Mouse (Mus musculus): ENCODE data around the gene Banf1.
A peak's percentile ranks its signal among the peaks of the same experiment; 100 is the strongest.
"Not testable (repeated sequence)": the region's sequence is repeated elsewhere in the genome, so short reads cannot be mapped to it uniquely, and the experiment has no call there.

Banf1 gene

GRCm38 (mm10) chr19:5374177-5374576 is 7.2 kb upstream of the Banf1 start:
- no peak for DNase-seq (ENCODE audit: low spot score)

- DNase-seq (ENCODE audit: low spot score) = no peak
Observed at GRCm38 (mm10) chr19:5372724-5373123, 5.8 kb upstream of the Banf1 start.

- no peak for DNase-seq (ENCODE audit: low spot score)
Observed at GRCm38 (mm10) chr19:5370932-5371331, 4.0 kb upstream of the Banf1 start.

GRCm38 (mm10) chr19:5367455-5367854 is 487 bp upstream of the Banf1 start:
- DNase-seq (ENCODE audit: low spot score) = no peak

- peak; percentile 97 for DNase-seq (ENCODE audit: low spot score)
Observed at GRCm38 (mm10) chr19:5366175-5367052, 554 bp downstream of the Banf1 start, which contains the start of gene Eif1ad. TSS of gene Eif1ad (plus strand) at chr19:5366741.

- DNase-seq (ENCODE audit: low spot score) = no peak
Observed at GRCm38 (mm10) chr19:5365751-5366150, 1.2 kb downstream of the Banf1 start.

GRCm38 (mm10) chr19:5364124-5364523 is 2.8 kb downstream of the Banf1 start:
- DNase-seq (ENCODE audit: low spot score) = no peak

GRCm38 (mm10) chr19:5362186-5362585 is 4.8 kb downstream of the Banf1 start:
- DNase-seq (ENCODE audit: low spot score) = no peak

- DNase-seq (ENCODE audit: low spot score) = peak; percentile 46
Observed at GRCm38 (mm10) chr19:5356080-5356479, 10.9 kb downstream of the Banf1 start.

- no peak for DNase-seq (ENCODE audit: low spot score)
Observed at GRCm38 (mm10) chr19:5353609-5354008, 13.4 kb downstream of the Banf1 start.

- not testable (repeated sequence) for DNase-seq (ENCODE audit: low spot score)
Observed at GRCm38 (mm10) chr19:5349502-5349873, 17.5 kb downstream of the Banf1 start, which contains the start of gene Cst6. TSS of gene Cst6 (minus strand) at chr19:5349574.

GRCm38 (mm10) chr19:5348526-5349501 is 18.2 kb downstream of the Banf1 start:
- DNase-seq (ENCODE audit: low spot score) = peak; percentile 44

- DNase-seq (ENCODE audit: low spot score) = no peak
Observed at GRCm38 (mm10) chr19:5348064-5348463, 18.9 kb downstream of the Banf1 start.

- no peak for DNase-seq (ENCODE audit: low spot score)
Observed at GRCm38 (mm10) chr19:5345297-5346131, 21.5 kb downstream of the Banf1 start.

- DNase-seq (ENCODE audit: low spot score) = no peak
Observed at GRCm38 (mm10) chr19:5341360-5341759, 25.6 kb downstream of the Banf1 start.

GRCm38 (mm10) chr19:5337975-5338374 is 29.0 kb downstream of the Banf1 start:
- peak; percentile 47 for DNase-seq (ENCODE audit: low spot score)

GRCm38 (mm10) chr19:5335441-5335840 is 31.5 kb downstream of the Banf1 start, which contains the start of gene Catsper1:
TSS of gene Catsper1 (plus strand) at chr19:5335741.
- DNase-seq (ENCODE audit: low spot score) = no peak

GRCm38 (mm10) chr19:5334741-5335140 is 32.2 kb downstream of the Banf1 start:
- DNase-seq (ENCODE audit: low spot score) = no peak

- no peak for DNase-seq (ENCODE audit: low spot score)
Observed at GRCm38 (mm10) chr19:5327970-5328369, 39.0 kb downstream of the Banf1 start.

GRCm38 (mm10) chr19:5323801-5324200 is 43.2 kb downstream of the Banf1 start:
- DNase-seq (ENCODE audit: low spot score) = no peak

All from yolk sac, embryonic 10.5 days (tissue).